ENCODE assay signal across 8 mouse cellular contexts in genomic region chr5:52116404-52116803, GRCm38 (mm10).
DNase-seq lines count a peak whose midpoint lies in the region; ATAC-seq and TF ChIP-seq lines count a peak whose summit lies in the region.

No protein-coding gene starts in this region.

- TF ChIP-seq CTCF in hindbrain, postnatal 0 days (IDR thresholded peaks at IDR 0.05; ENCODE audit: low read depth), result peak; percentile 32

- H3K36me3 ChIP-seq in hindbrain, postnatal 0 days (ENCODE audit: insufficient read depth, low read length), result no peaks in the 10 kb centered on the region
- H3K36me3 ChIP-seq in midbrain, embryonic 15.5 days (replicated peaks), result no peaks in the 10 kb centered on the region

- under 1% methylated on average over 17 of the region's 17 CpGs for WGBS in hindbrain, postnatal 0 days
- WGBS in midbrain, embryonic 15.5 days, result 1% methylated on average over 17 of the region's 17 CpGs

- 0 out of 2 replicates have a peak, but pooled peaks cover 3% of the 10 kb centered on the region for H3K4me1 ChIP-seq in hindbrain, postnatal 0 days (ENCODE audit: insufficient read depth, low read length)
- peaks cover 40% of the 10 kb centered on the region for H3K4me1 ChIP-seq in midbrain, embryonic 15.5 days

- peak; percentile 88 for DNase-seq in heart, adult 11 months
- no peak for DNase-seq in heart, postnatal 36 days
- DNase-seq in thymus, postnatal 4 days, result peak; percentile 17
- no peak for DNase-seq in thymus, postnatal 25 days
- DNase-seq in hindbrain, postnatal 0 days (ENCODE audit: low spot score), result peak; percentile 70
- no peak for DNase-seq in spleen, postnatal 36 days (ENCODE audit: low spot score in 2 of 2)
- DNase-seq in gastrocnemius, postnatal 14 days, result no peak

- H3K27ac ChIP-seq in hindbrain, postnatal 0 days, result peak overlapping the region; percentile 76
- peak overlapping the region; percentile 89 for H3K27ac ChIP-seq in midbrain, embryonic 15.5 days

- H3K9ac ChIP-seq in hindbrain, postnatal 0 days (replicated peaks; ENCODE audit: low read length), result no peak overlapping the region; the same call in 1 of the 2 replicates
- H3K9ac ChIP-seq in midbrain, embryonic 15.5 days, result peak overlapping the region; percentile 78

- intact Hi-C loops in heart, postnatal 36 days (cut with DNase I), result loop anchor here (5.0 kb wide), 1 partner anchor 71 kb away; no protein-coding TSS in a partner anchor
- intact Hi-C loops in gastrocnemius, postnatal 14 days (cut with DNase I; ENCODE audit: low total_unique reads), result no loop called here

- peak overlapping the region; percentile 59 for H3K4me3 ChIP-seq in hindbrain, postnatal 0 days (ENCODE audit: low read length)
- peak overlapping the region; percentile 83 for H3K4me3 ChIP-seq in midbrain, embryonic 15.5 days

- H3K9me3 ChIP-seq in hindbrain, postnatal 0 days (ENCODE audit: low read length), result no peaks in the 10 kb centered on the region
- no peaks in the 10 kb centered on the region for H3K9me3 ChIP-seq in midbrain, embryonic 15.5 days

- ATAC-seq in hindbrain, postnatal 0 days, result peak; percentile 27
- ATAC-seq in midbrain, embryonic 15.5 days (replicated peaks), result peak; percentile 19

- peak overlapping the region; percentile 82 for H3K4me2 ChIP-seq in hindbrain, postnatal 0 days (ENCODE audit: low read depth, low read length)
- peak overlapping the region; percentile 97 for H3K4me2 ChIP-seq in midbrain, embryonic 15.5 days

- no peaks in the 10 kb centered on the region for H3K27me3 ChIP-seq in hindbrain, postnatal 0 days (ENCODE audit: insufficient read depth, low read length)
- 0 out of 2 replicates have a peak, but pooled peaks cover 9% of the 10 kb centered on the region for H3K27me3 ChIP-seq in midbrain, embryonic 15.5 days (replicated peaks)

Comparison
In these comparisons a context has a peak if more than half of its experiments do, and no peak if none do; other contexts are left out.
1. DNase-seq: peak in heart, adult 11 months (single experiment), thymus, postnatal 4 days (single experiment) and hindbrain, postnatal 0 days (single experiment); none in heart, postnatal 36 days (0 of 2), thymus, postnatal 25 days (single experiment), spleen, postnatal 36 days (0 of 2) and gastrocnemius, postnatal 14 days (single experiment).